7 mouse cellular contexts compared by ENCODE assay signal in genomic region chr12:4906951-4907906, GRCm38 (mm10). TPM values are rescaled to one million over a fixed set of nuclear protein-coding genes. Genes with fewer than 3 reads are reported as not detected.
DNase-seq lines count a peak whose midpoint lies in the region; ATAC-seq lines count a peak whose summit lies in the region.

Gene Ubxn2a, minus strand, starts transcription at chr12:4907705.

- H3K4me2 ChIP-seq in embryonic facial prominence, embryonic 11.5 days (ENCODE audit: low read depth, low read length), result peak within 1 kb of the TSS; percentile 90
- H3K4me2 ChIP-seq in midbrain, embryonic 13.5 days (replicated peaks), result peak within 1 kb of the TSS; percentile 75

- ATAC-seq in embryonic facial prominence, embryonic 11.5 days (replicated peaks; ENCODE audit: insufficient number of reproducible peaks, low FRiP score, low TSS enrichment, low read depth), result peak; percentile 89
- ATAC-seq in granulocyte monocyte progenitor cell, adult 5-6 weeks (replicated peaks; ENCODE audit: poor library complexity, severe bottlenecking), result peak; percentile 93
- ATAC-seq in midbrain, embryonic 13.5 days, result peak; percentile 97

- H3K27ac ChIP-seq in embryonic facial prominence, embryonic 11.5 days (replicated peaks; ENCODE audit: low read depth, low read length), result no peak within 1 kb of the TSS; the same call in 1 of the 2 replicates
- peak within 1 kb of the TSS; percentile 93 for H3K27ac ChIP-seq in limb, embryonic 10.5 days
- peak within 1 kb of the TSS; percentile 85 for H3K27ac ChIP-seq in midbrain, embryonic 13.5 days

- DNase-seq in adrenal gland, postnatal 14 days, result peak; percentile 99
- DNase-seq in embryonic facial prominence, embryonic 11.5 days (ENCODE audit: low spot score), result peak; percentile 93
- DNase-seq in kidney, adult 11 months, result peak; percentile 93
- peak; percentile 92 for DNase-seq in limb, embryonic 10.5 days (ENCODE audit: low spot score)
- DNase-seq in spleen, adult 18-20 months, result peak; percentile 88 to 97

- H3K4me1 ChIP-seq in embryonic facial prominence, embryonic 11.5 days (ENCODE audit: control insufficient read depth, insufficient read depth, low read length), result no peaks in the 10 kb centered on the region
- H3K4me1 ChIP-seq in limb, embryonic 10.5 days, result no peaks in the 10 kb centered on the region
- peaks cover 3% of the 10 kb centered on the region; the same call in 1 of the 2 replicates for H3K4me1 ChIP-seq in midbrain, embryonic 13.5 days (replicated peaks)

- no peaks in the 10 kb centered on the region for H3K27me3 ChIP-seq in embryonic facial prominence, embryonic 11.5 days (ENCODE audit: control insufficient read depth, insufficient read depth, low read length)
- no peaks in the 10 kb centered on the region for H3K27me3 ChIP-seq in limb, embryonic 10.5 days (ENCODE audit: low read depth, poor library complexity, severe bottlenecking)
- no peaks in the 10 kb centered on the region for H3K27me3 ChIP-seq in midbrain, embryonic 13.5 days

- WGBS in embryonic facial prominence, embryonic 11.5 days, result under 1% methylated on average over 122 of the region's 125 CpGs
- under 1% methylated on average over 125 of the region's 125 CpGs for WGBS in limb, embryonic 10.5 days
- under 1% methylated on average over 124 of the region's 125 CpGs for WGBS in midbrain, embryonic 13.5 days

- H3K9ac ChIP-seq in embryonic facial prominence, embryonic 11.5 days (replicated peaks; ENCODE audit: low read length), result peak within 1 kb of the TSS; percentile 79
- H3K9ac ChIP-seq in midbrain, embryonic 13.5 days (replicated peaks), result peak within 1 kb of the TSS; percentile 82

- H3K9me3 ChIP-seq in embryonic facial prominence, embryonic 11.5 days (replicated peaks; ENCODE audit: control insufficient read depth, low read length), result no peaks in the 10 kb centered on the region
- no peaks in the 10 kb centered on the region for H3K9me3 ChIP-seq in limb, embryonic 10.5 days (replicated peaks)
- no peaks in the 10 kb centered on the region for H3K9me3 ChIP-seq in midbrain, embryonic 13.5 days

- peak within 1 kb of the TSS; percentile 68 for H3K4me3 ChIP-seq in embryonic facial prominence, embryonic 11.5 days (ENCODE audit: low read depth, low read length)
- H3K4me3 ChIP-seq in limb, embryonic 10.5 days, result peak within 1 kb of the TSS; percentile 82
- peak within 1 kb of the TSS; percentile 74 for H3K4me3 ChIP-seq in midbrain, embryonic 13.5 days (replicated peaks)

- H3K36me3 ChIP-seq in embryonic facial prominence, embryonic 11.5 days (replicated peaks; ENCODE audit: control insufficient read depth, insufficient read depth, low read depth, low read length), result no peaks in the 10 kb centered on the region
- peaks cover 5% of the 10 kb centered on the region; the same call in 1 of the 2 replicates for H3K36me3 ChIP-seq in limb, embryonic 10.5 days
- no peaks in the 10 kb centered on the region for H3K36me3 ChIP-seq in midbrain, embryonic 13.5 days

RNA-seq across cellular contexts. Expression of gene Ubxn2a, which starts in this region (rescaled TPM):
- 37.4 and 39.4 TPM in 2 replicates for total RNA-seq in adrenal gland, postnatal 14 days (2021)
- 24.7 and 25.0 TPM in 2 replicates for polyA plus RNA-seq in embryonic facial prominence, embryonic 11.5 days (2014; fragmentation: Nextera tagmentation; extraction: Ambion mirVana)
- 20.4 and 31.6 TPM in 2 replicates for total RNA-seq in granulocyte monocyte progenitor cell, adult 5-6 weeks (2014; fragmentation: Nextera tagmentation)
- 25.5 and 40.2 TPM in 2 replicates for total RNA-seq in granulocyte monocyte progenitor cell, adult 5-6 weeks (2017)
- polyA plus RNA-seq in limb, embryonic 10.5 days (2016; fragmentation: Nextera tagmentation; extraction: Ambion mirVana), result 20.2 and 23.7 TPM in 2 replicates
- 33.7 and 35.7 TPM in 2 replicates for polyA plus RNA-seq in midbrain, embryonic 13.5 days (2015; fragmentation: Nextera tagmentation; extraction: Ambion mirVana)
